25 mouse cellular contexts compared by ENCODE assay signal in genomic region chr5:62748168-62748567, GRCm38 (mm10).
"Had no signal": no experiment of that assay in that cellular context is flagged by ENCODE, and none has a peak within 500 bp of the region (broad histone marks: within the 10 kb centered on the region; RNA-seq: fewer than 3 reads in every experiment).

No protein-coding gene starts in this region.

- ATAC-seq: forebrain, embryonic 15.5 days; forebrain, postnatal 0 days; hindbrain, postnatal 0 days; intestine, embryonic 16.5 days had no signal

- H3K36me3 ChIP-seq: forebrain, embryonic 15.5 days; heart, embryonic 13.5 days; heart, embryonic 15.5 days; hindbrain, embryonic 13.5 days; hindbrain, embryonic 15.5 days; limb, embryonic 13.5 days; limb, embryonic 15.5 days; liver, embryonic 13.5 days; liver, embryonic 15.5 days had no signal

- H3K9me3 ChIP-seq: forebrain, embryonic 15.5 days; heart, embryonic 13.5 days; heart, embryonic 15.5 days; hindbrain, embryonic 13.5 days; hindbrain, embryonic 15.5 days; limb, embryonic 13.5 days; limb, embryonic 15.5 days; liver, embryonic 13.5 days; liver, embryonic 15.5 days had no signal

- H3K9ac ChIP-seq: forebrain, embryonic 15.5 days; forebrain, postnatal 0 days; heart, embryonic 13.5 days; heart, embryonic 15.5 days; hindbrain, embryonic 13.5 days; hindbrain, embryonic 15.5 days; limb, embryonic 13.5 days; limb, embryonic 15.5 days; liver, embryonic 13.5 days; liver, embryonic 15.5 days had no signal

- H3K27ac ChIP-seq: forebrain, embryonic 15.5 days; heart, adult 2 months; heart, embryonic 13.5 days; heart, embryonic 15.5 days; hindbrain, embryonic 13.5 days; hindbrain, embryonic 15.5 days; hindbrain, postnatal 0 days; kidney, postnatal 0 days; limb, embryonic 13.5 days; limb, embryonic 15.5 days; liver, embryonic 13.5 days; liver, embryonic 15.5 days had no signal

- DNase-seq: forebrain, postnatal 0 days; gastrocnemius, postnatal 14 days; gastrocnemius, postnatal 36 days; heart, adult 11 months; heart, adult 2 months; heart, postnatal 14 days; heart, postnatal 36 days; kidney, adult 18-20 months; layer of hippocampus, postnatal 36 days; left cerebral cortex, postnatal 4 days; liver, embryonic 13.5 days; lung, adult 18-20 months had no signal

- H3K4me1 ChIP-seq: forebrain, embryonic 15.5 days; heart, embryonic 13.5 days; heart, embryonic 15.5 days; hindbrain, embryonic 15.5 days; limb, embryonic 13.5 days; limb, embryonic 15.5 days; liver, embryonic 13.5 days; liver, embryonic 15.5 days had no signal

- H3K27me3 ChIP-seq: forebrain, embryonic 15.5 days; heart, embryonic 13.5 days; heart, embryonic 15.5 days; hindbrain, embryonic 13.5 days; hindbrain, embryonic 15.5 days; limb, embryonic 13.5 days; limb, embryonic 15.5 days; liver, embryonic 13.5 days; liver, embryonic 15.5 days had no signal

- H3K4me2 ChIP-seq: forebrain, embryonic 15.5 days; heart, embryonic 11.5 days; heart, embryonic 13.5 days; heart, embryonic 15.5 days; hindbrain, embryonic 13.5 days; hindbrain, embryonic 15.5 days; limb, embryonic 13.5 days; limb, embryonic 15.5 days; liver, embryonic 11.5 days; liver, embryonic 13.5 days; liver, embryonic 15.5 days had no signal

- H3K4me3 ChIP-seq: forebrain, embryonic 15.5 days; heart, adult 2 months; heart, embryonic 13.5 days; heart, embryonic 15.5 days; hindbrain, embryonic 13.5 days; hindbrain, embryonic 15.5 days; limb, embryonic 13.5 days; limb, embryonic 15.5 days; liver, embryonic 13.5 days; liver, embryonic 15.5 days had no signal
